Mouse (Mus musculus) natural killer cell, adult 2 months (primary cell): ENCODE measurements around the gene Kif15.

ENCODE experiments used
- DNase-seq, 2 experiments: peaks; one replicate each; pipeline ENCODE4 v3.0.0; 2022; ENCODE audit warnings: low spot score in 2 of 2

Gene Kif15

GRCm38 (mm10) chr9:122950643-122951475 lies at the start of gene Kif15, which contains the start of gene 1110059G10Rik:
Kif15 (plus strand) TSS chr9:122951046.
1110059G10Rik (minus strand) TSS chr9:122951000.
- DNase-seq, result peak; percentile 93

- no peak for DNase-seq
Measured at GRCm38 (mm10) chr9:122901047-122901446, 49.8 kb upstream of the Kif15 start.

- peak; percentile 31 to 34 for DNase-seq
Measured at GRCm38 (mm10) chr9:122902717-122903535, 47.9 kb upstream of the Kif15 start.

- DNase-seq, result no peak
Measured at GRCm38 (mm10) chr9:122922436-122922835, 28.4 kb upstream of the Kif15 start.

- DNase-seq, result peak; percentile 40 to 55
Measured at GRCm38 (mm10) chr9:122922936-122923381, 27.9 kb upstream of the Kif15 start, which contains the start of gene Zfp105. Zfp105 (plus strand) TSS chr9:122923072.

- DNase-seq, result no peak
Measured at GRCm38 (mm10) chr9:122928915-122929314, 21.9 kb upstream of the Kif15 start.

- peak in 1 of 2 experiments; percentile 8 for DNase-seq
Measured at GRCm38 (mm10) chr9:122998406-122999192, 47.8 kb downstream of the Kif15 start.

- no peak for DNase-seq
Measured at GRCm38 (mm10) chr9:122999193-122999586, 48.3 kb downstream of the Kif15 start.

GRCm38 (mm10) chr9:123004718-123005117 lies 53.9 kb downstream of the Kif15 start:
- no peak for DNase-seq

GRCm38 (mm10) chr9:123006071-123006470 lies 55.2 kb downstream of the Kif15 start:
- no peak for DNase-seq

GRCm38 (mm10) chr9:123020995-123021631 lies 70.3 kb downstream of the Kif15 start, which contains the start of gene Tmem42:
Tmem42 (plus strand) TSS chr9:123021326.
- peak; percentile 83 to 87 for DNase-seq

GRCm38 (mm10) chr9:123021636-123022379 lies 71.0 kb downstream of the Kif15 start:
- DNase-seq, result peak in 1 of 2 experiments; percentile 43

- DNase-seq, result no peak
Measured at GRCm38 (mm10) chr9:123024201-123024600, 73.4 kb downstream of the Kif15 start.

- no peak for DNase-seq
Measured at GRCm38 (mm10) chr9:123031496-123032246, 80.8 kb downstream of the Kif15 start.

- DNase-seq, result no peak
Measured at GRCm38 (mm10) chr9:123034426-123034825, 83.6 kb downstream of the Kif15 start, which contains the start of gene Tgm4. Tgm4 (plus strand) TSS chr9:123034726.

GRCm38 (mm10) chr9:123047665-123048064 lies 96.8 kb downstream of the Kif15 start:
- no peak for DNase-seq

GRCm38 (mm10) chr9:123058724-123059292 lies 108.0 kb downstream of the Kif15 start:
- DNase-seq, result peak; percentile 61 to 70

- no peak for DNase-seq
Measured at GRCm38 (mm10) chr9:123060172-123060571, 109.3 kb downstream of the Kif15 start.
